Mouse (Mus musculus): ENCODE data around the gene Slc29a1. TPM values are rescaled to one million over a fixed set of nuclear protein-coding genes. Genes with fewer than 3 reads are reported as not detected.
A peak's percentile ranks its signal among the peaks of the same experiment; 100 is the strongest.

The Slc29a1 gene
- polyA plus RNA-seq, 1 experiment from 2014 or later: 154 TPM

GRCm38 (mm10) chr17:45555452-45556106 is 43.8 kb downstream of the Slc29a1 start, which contains the start of gene Nfkbie:
Gene Nfkbie (plus strand): TSS chr17:45555703.
- H3K27me3 ChIP-seq (ENCODE audit: control insufficient read depth, insufficient read depth, low read depth, low read length): peaks cover 31% of the 10 kb centered on the region
- under 1% methylated on average over 44 of the region's 45 CpGs for WGBS (ENCODE audit: insufficient replicate concordance)

GRCm38 (mm10) chr17:45554420-45554819 is 45.0 kb downstream of the Slc29a1 start:
- ATAC-seq (ENCODE audit: low read depth): no peak
- H3K4me3 ChIP-seq (ENCODE audit: low read depth, low read length): no peak overlapping the region
- H3K27me3 ChIP-seq (ENCODE audit: control insufficient read depth, insufficient read depth, low read depth, low read length): peaks cover 43% of the 10 kb centered on the region
- peaks cover 21% of the 10 kb centered on the region for H3K4me1 ChIP-seq (ENCODE audit: control insufficient read depth, low read depth, low read length)
- H3K9ac ChIP-seq (ENCODE audit: low read depth, low read length): no peak overlapping the region
- no peaks in the 10 kb centered on the region for H3K9me3 ChIP-seq (replicated peaks; ENCODE audit: control insufficient read depth, low read length)
- H3K27ac ChIP-seq (ENCODE audit: low read length): no peak overlapping the region
- 19% methylated on average over 1 of the region's 1 CpGs for WGBS (ENCODE audit: insufficient replicate concordance)
- no peaks in the 10 kb centered on the region for H3K36me3 ChIP-seq (ENCODE audit: control insufficient read depth, insufficient read depth)
- H3K4me2 ChIP-seq (ENCODE audit: low read depth, low read length): no peak overlapping the region

More at GRCm38 (mm10) chr17:45555452-45556106, 43.8 kb downstream of the Slc29a1 start, which contains the start of gene Nfkbie:
- H3K4me2 ChIP-seq (ENCODE audit: low read depth, low read length): peak within 1 kb of the TSS; percentile 95
- no peaks in the 10 kb centered on the region for H3K36me3 ChIP-seq (ENCODE audit: control insufficient read depth, insufficient read depth)
- H3K9ac ChIP-seq (ENCODE audit: low read depth, low read length): peak within 1 kb of the TSS; percentile 58
- H3K4me1 ChIP-seq (ENCODE audit: control insufficient read depth, low read depth, low read length): peaks cover 18% of the 10 kb centered on the region
- no peaks in the 10 kb centered on the region for H3K9me3 ChIP-seq (replicated peaks; ENCODE audit: control insufficient read depth, low read length)
- peak; percentile 81 for ATAC-seq (ENCODE audit: low read depth)
- peak within 1 kb of the TSS; percentile 72 for H3K4me3 ChIP-seq (ENCODE audit: low read depth, low read length)
- no peak within 1 kb of the TSS for H3K27ac ChIP-seq (ENCODE audit: low read length)

GRCm38 (mm10) chr17:45553065-45553464 is 46.3 kb downstream of the Slc29a1 start:
- Histone ChIP-seq H3K4me3 (ENCODE audit: low read depth, low read length) (no peak overlapping the region), H3K36me3 (ENCODE audit: control insufficient read depth, insufficient read depth) (no peaks in the 10 kb centered on the region), H3K27ac (ENCODE audit: low read length) (no peak overlapping the region), H3K27me3 (ENCODE audit: control insufficient read depth, insufficient read depth, low read depth, low read length) (peaks cover 56% of the 10 kb centered on the region), H3K4me1 (ENCODE audit: control insufficient read depth, low read depth, low read length) (peaks cover 23% of the 10 kb centered on the region), H3K9me3 (replicated peaks; ENCODE audit: control insufficient read depth, low read length) (no peaks in the 10 kb centered on the region), H3K9ac (ENCODE audit: low read depth, low read length) (no peak overlapping the region), H3K4me2 (ENCODE audit: low read depth, low read length) (no peak overlapping the region)
- no peak for ATAC-seq (ENCODE audit: low read depth)
- WGBS (ENCODE audit: insufficient replicate concordance): 60% methylated on average over 3 of the region's 3 CpGs

- no peaks in the 10 kb centered on the region for H3K36me3 ChIP-seq (ENCODE audit: control insufficient read depth, insufficient read depth)
- peaks cover 63% of the 10 kb centered on the region for H3K27me3 ChIP-seq (ENCODE audit: control insufficient read depth, insufficient read depth, low read depth, low read length)
- H3K4me3 ChIP-seq (ENCODE audit: low read depth, low read length): no peak overlapping the region
- H3K4me2 ChIP-seq (ENCODE audit: low read depth, low read length): no peak overlapping the region
- peaks cover 20% of the 10 kb centered on the region for H3K4me1 ChIP-seq (ENCODE audit: control insufficient read depth, low read depth, low read length)
- H3K9ac ChIP-seq (ENCODE audit: low read depth, low read length): no peak overlapping the region
- no peaks in the 10 kb centered on the region for H3K9me3 ChIP-seq (replicated peaks; ENCODE audit: control insufficient read depth, low read length)
- no peak; the same call in 1 of the 2 replicates for ATAC-seq (ENCODE audit: low read depth)
- no peak overlapping the region for H3K27ac ChIP-seq (ENCODE audit: low read length)
- 2% methylated on average over 8 of the region's 8 CpGs for WGBS (ENCODE audit: insufficient replicate concordance)
Observed at GRCm38 (mm10) chr17:45551816-45552451, 47.5 kb downstream of the Slc29a1 start.

GRCm38 (mm10) chr17:45551249-45551796 is 48.1 kb downstream of the Slc29a1 start:
- Histone ChIP-seq H3K36me3 (ENCODE audit: control insufficient read depth, insufficient read depth) (no peaks in the 10 kb centered on the region), H3K9ac (ENCODE audit: low read depth, low read length) (no peak overlapping the region), H3K4me1 (ENCODE audit: control insufficient read depth, low read depth, low read length) (peaks cover 20% of the 10 kb centered on the region), H3K27ac (ENCODE audit: low read length) (no peak overlapping the region), H3K27me3 (ENCODE audit: control insufficient read depth, insufficient read depth, low read depth, low read length) (peaks cover 64% of the 10 kb centered on the region), H3K9me3 (replicated peaks; ENCODE audit: control insufficient read depth, low read length) (no peaks in the 10 kb centered on the region), H3K4me2 (ENCODE audit: low read depth, low read length) (no peak overlapping the region), H3K4me3 (ENCODE audit: low read depth, low read length) (no peak overlapping the region)
- ATAC-seq (ENCODE audit: low read depth): no peak
- 52% methylated on average over 7 of the region's 7 CpGs for WGBS (ENCODE audit: insufficient replicate concordance)

GRCm38 (mm10) chr17:45550253-45550652 is 49.2 kb downstream of the Slc29a1 start:
- H3K27me3 ChIP-seq (ENCODE audit: control insufficient read depth, insufficient read depth, low read depth, low read length): peaks cover 67% of the 10 kb centered on the region
- no peak overlapping the region for H3K9ac ChIP-seq (ENCODE audit: low read depth, low read length)
- ATAC-seq (ENCODE audit: low read depth): no peak
- no peaks in the 10 kb centered on the region for H3K9me3 ChIP-seq (replicated peaks; ENCODE audit: control insufficient read depth, low read length)
- no peak overlapping the region for H3K4me3 ChIP-seq (ENCODE audit: low read depth, low read length)
- peaks cover 10% of the 10 kb centered on the region for H3K4me1 ChIP-seq (ENCODE audit: control insufficient read depth, low read depth, low read length)
- 41% methylated on average over 5 of the region's 5 CpGs for WGBS (ENCODE audit: insufficient replicate concordance)
- H3K36me3 ChIP-seq (ENCODE audit: control insufficient read depth, insufficient read depth): no peaks in the 10 kb centered on the region
- H3K27ac ChIP-seq (ENCODE audit: low read length): no peak overlapping the region
- no peak overlapping the region for H3K4me2 ChIP-seq (ENCODE audit: low read depth, low read length)

- WGBS (ENCODE audit: insufficient replicate concordance): 2% methylated on average over 24 of the region's 29 CpGs
- no peaks in the 10 kb centered on the region for H3K36me3 ChIP-seq (ENCODE audit: control insufficient read depth, insufficient read depth)
- ATAC-seq (ENCODE audit: low read depth): no peak
Observed at GRCm38 (mm10) chr17:45549617-45550181, 49.7 kb downstream of the Slc29a1 start, which contains the start of gene Tmem151b. Gene Tmem151b (minus strand): TSS chr17:45549677.

GRCm38 (mm10) chr17:45548541-45549512 is 50.6 kb downstream of the Slc29a1 start:
- peaks cover 7% of the 10 kb centered on the region for H3K4me1 ChIP-seq (ENCODE audit: control insufficient read depth, low read depth, low read length)
- H3K27ac ChIP-seq (ENCODE audit: low read length): no peak overlapping the region
- H3K9ac ChIP-seq (ENCODE audit: low read depth, low read length): no peak overlapping the region
- ATAC-seq (ENCODE audit: low read depth): 0 out of 2 replicates have a peak, but pooled peaks have one; percentile 9
- H3K4me3 ChIP-seq (ENCODE audit: low read depth, low read length): peak overlapping the region; percentile 42
- peaks cover 81% of the 10 kb centered on the region for H3K27me3 ChIP-seq (ENCODE audit: control insufficient read depth, insufficient read depth, low read depth, low read length)
- H3K36me3 ChIP-seq (ENCODE audit: control insufficient read depth, insufficient read depth): no peaks in the 10 kb centered on the region
- WGBS (ENCODE audit: insufficient replicate concordance): 4% methylated on average over 60 of the region's 68 CpGs
- H3K4me2 ChIP-seq (ENCODE audit: low read depth, low read length): peak overlapping the region; percentile 56
- H3K9me3 ChIP-seq (replicated peaks; ENCODE audit: control insufficient read depth, low read length): no peaks in the 10 kb centered on the region

More at GRCm38 (mm10) chr17:45549617-45550181, 49.7 kb downstream of the Slc29a1 start, which contains the start of gene Tmem151b:
- no peak within 1 kb of the TSS for H3K9ac ChIP-seq (ENCODE audit: low read depth, low read length)
- peak within 1 kb of the TSS; percentile 56 for H3K4me2 ChIP-seq (ENCODE audit: low read depth, low read length)
- H3K4me1 ChIP-seq (ENCODE audit: control insufficient read depth, low read depth, low read length): peaks cover 7% of the 10 kb centered on the region
- no peaks in the 10 kb centered on the region for H3K9me3 ChIP-seq (replicated peaks; ENCODE audit: control insufficient read depth, low read length)
- H3K27ac ChIP-seq (ENCODE audit: low read length): no peak within 1 kb of the TSS
- peaks cover 72% of the 10 kb centered on the region for H3K27me3 ChIP-seq (ENCODE audit: control insufficient read depth, insufficient read depth, low read depth, low read length)
- peak within 1 kb of the TSS; percentile 42 for H3K4me3 ChIP-seq (ENCODE audit: low read depth, low read length)
